Mouse (Mus musculus) megakaryocyte, embryonic 14.5 days (primary cell): ENCODE measurements around the gene Ttll2.
"Not testable (repeated sequence)": the region's sequence is repeated elsewhere in the genome, so short reads cannot be mapped to it uniquely, and the experiment has no call there.

ENCODE experiments used
- FLI1 ChIP-seq: IDR thresholded peaks from 2 replicates; pipeline ENCODE4 v1.6.1; 2012; ENCODE audit warnings: low read length, inconsistent platforms, mixed read lengths
- GATA1 ChIP-seq: IDR thresholded peaks from 3 replicates; pipeline ENCODE4 v1.6.1; 2012; ENCODE audit warnings: mixed read lengths, low read length, inconsistent platforms, borderline replicate concordance

GRCm38 (mm10) chr17:7386016-7386415 is 33.5 kb upstream of the Ttll2 start:
- TF ChIP-seq GATA1, FLI1: not testable (repeated sequence)
